Mouse (Mus musculus) CD8-positive naive resting alpha-beta T cell, adult 2 months (primary cell): ENCODE measurements around the gene C1s2.
"Not testable (repeated sequence)": the region's sequence is repeated elsewhere in the genome, so short reads cannot be mapped to it uniquely, and the experiment has no call there.

Experiments used
- DNase-seq, 2 experiments: peaks; one replicate each; pipeline ENCODE4 v3.0.0; 2022; ENCODE audit warnings: low read depth in 2 of 2, low spot score in 2 of 2

C1s2 gene

DNA sequence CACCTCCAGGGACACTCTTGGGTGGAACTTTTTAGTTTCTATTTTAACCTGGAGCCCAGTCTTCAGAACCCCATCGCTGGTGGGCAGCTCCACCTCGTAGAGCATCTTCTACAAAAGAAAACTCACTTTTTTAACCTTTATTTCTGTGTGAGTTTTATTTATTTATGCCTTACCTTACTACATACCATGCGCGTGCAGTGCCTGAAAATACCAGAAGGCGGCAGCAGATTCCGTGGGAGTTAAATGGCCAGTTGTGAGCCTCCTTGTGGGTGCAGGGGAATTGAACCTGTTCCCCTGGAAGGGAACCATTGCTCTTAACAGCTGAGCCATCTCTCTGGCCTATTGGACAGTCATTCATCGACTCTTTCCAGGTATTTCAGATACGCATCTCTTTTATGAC lies 5.1 kb upstream of the C1s2 start:
- DNase-seq: peak; percentile 70 to 80

DNA sequence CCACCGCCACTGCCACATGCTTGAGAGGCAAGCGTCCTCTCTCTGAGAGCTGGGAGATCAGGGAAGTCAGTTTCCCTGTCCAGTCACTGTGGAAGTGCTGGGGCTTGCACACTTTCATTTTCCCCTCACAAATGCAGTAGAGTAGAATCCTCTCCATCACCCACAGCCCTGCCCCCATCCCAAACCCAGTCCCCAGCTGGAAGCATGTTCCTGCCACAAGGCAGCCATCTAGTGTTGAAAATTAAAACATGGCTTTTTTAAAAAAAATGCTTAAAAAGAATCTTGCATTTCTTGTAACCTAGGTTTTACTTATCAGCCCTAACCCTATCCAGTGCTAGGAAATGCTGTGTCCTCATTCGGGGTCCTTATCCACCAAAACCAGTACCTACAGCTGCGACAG lies 4.2 kb upstream of the C1s2 start:
- no peak for DNase-seq

DNA sequence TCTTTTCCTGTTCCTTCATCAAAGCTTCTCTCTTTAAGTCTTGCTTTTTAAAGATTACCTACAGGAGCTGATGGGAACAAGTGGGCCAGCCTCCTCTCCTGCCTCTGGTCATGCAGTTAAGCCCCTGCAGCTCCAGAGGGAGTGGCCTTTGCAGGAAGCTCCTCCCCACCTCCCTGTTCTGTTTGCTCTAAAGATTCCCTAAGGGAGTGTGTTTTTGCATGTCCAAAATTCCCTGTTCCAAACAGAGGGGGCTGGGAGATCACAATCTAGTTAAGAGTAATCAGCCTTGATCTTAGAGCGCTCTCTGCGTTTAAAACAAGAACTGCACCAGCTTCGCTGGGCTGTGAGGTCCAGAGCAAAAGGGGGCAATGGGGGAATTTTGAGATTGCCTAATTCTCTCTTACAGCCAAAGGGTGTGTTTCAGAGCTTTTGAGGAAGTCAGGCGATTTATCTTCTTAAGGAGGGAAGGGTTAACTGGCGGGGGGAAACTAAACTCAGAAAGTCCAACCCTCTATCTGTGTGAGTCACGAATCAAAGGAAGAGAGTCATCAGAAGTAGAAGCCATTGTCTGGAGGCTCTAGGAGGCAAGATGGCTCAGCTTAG lies 1.1 kb upstream of the C1s2 start:
- DNase-seq: not testable (repeated sequence)

DNA sequence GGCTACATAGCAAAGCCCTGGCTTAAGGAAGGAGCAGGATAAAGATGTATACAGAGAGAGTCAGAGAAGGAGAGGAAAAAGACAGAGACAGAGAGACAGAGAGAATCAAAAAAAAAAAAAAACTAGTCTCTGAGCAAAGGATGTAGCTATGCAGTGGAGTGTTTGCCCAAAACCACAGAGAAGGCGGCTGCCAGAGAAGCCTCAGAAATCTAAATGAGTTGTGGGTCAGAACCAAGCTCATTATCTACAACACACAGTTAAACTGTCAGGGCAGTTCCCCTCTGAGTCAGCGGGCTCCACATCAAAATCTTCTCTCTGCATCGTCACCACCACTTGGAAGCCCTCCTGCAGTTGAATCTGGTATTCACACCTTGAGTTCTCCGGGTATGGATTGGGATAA lies 5.1 kb downstream of the C1s2 start:
- DNase-seq: no peak

DNA sequence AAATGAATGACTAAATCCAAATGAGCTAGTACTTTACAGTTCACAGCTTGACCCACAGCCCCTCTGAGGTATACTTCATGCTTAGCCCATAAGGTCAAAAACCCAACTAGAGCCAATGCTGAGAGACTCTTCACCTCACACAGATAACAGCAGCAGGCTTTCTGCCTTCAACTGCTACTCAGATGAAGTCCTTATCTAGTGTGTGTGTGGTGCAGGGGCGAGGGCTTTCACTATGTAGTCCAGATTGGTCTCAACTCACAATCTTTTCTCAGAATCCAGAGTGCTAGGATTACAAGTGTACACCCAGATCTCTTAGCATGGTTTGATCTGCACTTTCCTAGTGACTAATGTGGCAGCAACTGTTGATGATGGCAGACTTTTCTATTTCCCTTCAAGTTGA lies 9.7 kb downstream of the C1s2 start:
- DNase-seq: not testable (repeated sequence)

DNA sequence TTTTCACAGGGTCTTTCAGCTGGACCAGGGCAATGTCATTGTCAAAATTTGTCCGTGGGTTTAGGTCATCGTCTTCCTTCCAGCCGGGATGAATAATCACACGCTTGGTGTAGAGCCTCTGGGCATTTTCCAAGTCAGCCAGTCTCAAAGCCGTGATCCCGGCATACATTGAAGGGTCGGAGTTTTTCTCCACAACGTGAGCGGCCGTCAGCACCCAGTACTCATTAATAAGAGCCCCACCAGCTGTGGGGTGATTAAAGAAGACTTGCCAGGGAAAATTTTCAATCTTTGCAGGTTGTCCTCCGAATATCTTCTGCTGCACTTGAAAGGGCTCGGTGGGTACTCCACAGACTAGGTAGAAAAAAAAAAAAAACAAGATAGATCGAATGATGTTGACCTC lies 10.3 kb downstream of the C1s2 start:
- no peak for DNase-seq

DNA sequence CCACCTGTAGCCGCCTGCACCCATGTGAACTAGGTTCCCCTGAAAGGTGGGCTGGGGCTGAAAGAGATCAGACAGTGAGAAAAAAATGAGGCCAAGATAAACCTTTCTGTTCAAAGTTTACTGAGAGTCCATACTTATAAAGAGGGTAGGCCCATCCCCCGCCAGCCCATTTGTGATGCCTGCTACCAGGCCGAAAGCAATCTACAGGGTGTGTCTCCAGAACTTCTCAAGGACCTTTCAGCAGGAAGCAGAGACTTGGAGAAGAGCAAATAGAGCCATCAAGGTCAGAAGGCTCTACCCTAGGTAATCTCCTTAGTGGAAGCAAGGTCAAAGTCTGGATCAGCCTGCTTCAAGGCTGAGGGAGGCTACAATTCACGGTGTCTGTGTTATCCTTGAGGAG lies 33.9 kb downstream of the C1s2 start:
- no peak for DNase-seq

DNA sequence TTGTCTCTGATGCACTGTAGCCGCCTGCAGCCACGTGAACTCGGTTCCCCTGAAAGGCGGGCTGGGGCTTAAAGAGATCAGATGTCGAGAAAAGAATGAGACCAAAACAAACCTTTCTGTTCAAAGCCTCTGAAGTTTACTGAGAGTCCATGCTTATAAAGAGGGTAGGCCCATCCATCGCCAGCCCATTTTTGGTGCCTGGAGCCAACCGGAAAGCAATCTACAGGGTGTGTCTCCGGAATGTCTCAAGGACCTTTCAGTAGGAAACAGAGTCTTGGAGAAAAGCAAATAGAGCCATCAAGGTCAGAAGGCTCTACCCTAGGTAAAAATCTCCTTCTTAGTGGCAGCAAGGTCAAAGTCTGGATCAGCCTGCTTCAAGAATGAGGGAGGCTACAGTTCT lies 42.8 kb downstream of the C1s2 start:
- no peak for DNase-seq

DNA sequence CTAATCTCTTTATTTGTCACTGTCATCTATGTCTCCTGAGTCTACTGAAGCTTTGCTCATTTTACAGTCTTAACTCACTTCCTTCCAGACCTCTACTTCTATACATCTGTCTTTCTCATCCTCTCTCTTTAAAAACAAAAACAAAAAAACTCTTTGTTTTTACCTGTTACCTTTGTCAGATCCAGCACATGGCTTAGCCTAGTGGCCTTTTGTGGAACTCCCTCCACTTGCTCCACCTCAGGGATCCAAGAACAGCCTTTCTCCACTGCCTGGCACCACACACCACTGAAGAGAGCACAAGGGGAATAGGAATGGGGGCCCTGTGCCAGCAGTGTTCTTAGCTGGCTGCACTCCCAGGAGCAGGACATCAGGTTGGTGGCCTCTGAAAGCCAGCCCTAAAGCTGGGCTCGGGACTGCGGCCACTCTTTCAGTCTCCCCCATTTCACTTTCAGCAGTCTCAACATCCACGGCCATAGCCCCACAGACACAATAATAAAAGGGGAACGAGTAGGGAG lies 43.6 kb downstream of the C1s2 start:
- DNase-seq: no peak

DNA sequence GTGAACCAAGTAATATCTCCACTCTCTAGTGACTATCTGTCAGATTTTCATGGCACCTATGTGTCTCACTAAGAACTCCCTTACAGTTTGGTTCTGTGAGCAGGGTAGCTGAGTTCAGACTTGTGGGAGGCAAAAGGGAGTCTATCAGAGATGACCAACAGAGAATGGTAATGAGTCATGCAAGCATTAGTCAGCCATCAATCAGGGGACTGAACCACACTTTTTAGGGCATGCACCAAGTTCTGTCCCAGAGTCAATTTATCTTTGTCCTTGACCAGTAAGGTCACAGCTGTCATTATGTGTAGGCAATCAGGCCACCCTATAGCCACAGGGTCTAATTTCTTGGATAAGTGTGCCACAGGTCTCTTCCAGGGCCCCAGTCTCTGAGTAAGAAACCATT lies 47.1 kb downstream of the C1s2 start:
- DNase-seq: no peak

DNA sequence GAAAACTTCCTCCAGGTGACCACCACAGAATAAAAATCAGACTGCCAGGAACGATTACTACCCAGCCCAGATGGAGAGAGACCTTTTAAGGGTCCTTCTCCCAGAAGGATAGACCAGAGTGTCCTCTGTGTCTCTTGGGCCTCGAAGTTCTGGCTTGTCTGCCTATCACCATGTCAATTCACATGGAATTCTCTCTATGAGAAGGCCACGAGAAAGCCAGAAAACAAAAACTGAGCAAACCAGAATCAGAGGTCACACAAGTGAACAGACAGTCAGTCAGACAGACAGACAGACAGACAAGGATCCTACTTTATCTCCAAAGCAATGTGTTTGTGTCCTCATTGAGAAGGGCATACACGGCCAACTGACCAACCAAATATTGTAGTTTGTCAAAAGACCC lies 49.6 kb downstream of the C1s2 start:
- DNase-seq: no peak

DNA sequence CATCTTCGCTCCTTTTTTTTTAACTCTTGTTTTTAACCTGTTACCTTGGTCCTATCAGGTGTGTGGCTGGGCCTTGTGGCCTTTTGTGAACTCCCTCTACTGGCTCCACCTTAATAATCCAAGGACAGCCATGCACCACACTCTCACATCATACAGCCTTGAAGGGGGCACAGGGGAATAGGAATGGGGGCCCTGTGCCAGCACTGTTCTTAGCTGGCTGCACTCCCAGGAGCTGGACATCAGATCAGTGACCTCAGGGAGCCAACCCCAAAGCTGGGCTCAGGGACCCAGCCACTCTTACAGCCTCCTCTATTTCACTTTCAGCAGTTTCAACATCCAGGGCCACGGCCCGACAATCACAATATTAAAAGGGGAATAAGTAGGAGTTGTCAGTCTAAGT lies 50.1 kb downstream of the C1s2 start:
- DNase-seq: no peak

DNA sequence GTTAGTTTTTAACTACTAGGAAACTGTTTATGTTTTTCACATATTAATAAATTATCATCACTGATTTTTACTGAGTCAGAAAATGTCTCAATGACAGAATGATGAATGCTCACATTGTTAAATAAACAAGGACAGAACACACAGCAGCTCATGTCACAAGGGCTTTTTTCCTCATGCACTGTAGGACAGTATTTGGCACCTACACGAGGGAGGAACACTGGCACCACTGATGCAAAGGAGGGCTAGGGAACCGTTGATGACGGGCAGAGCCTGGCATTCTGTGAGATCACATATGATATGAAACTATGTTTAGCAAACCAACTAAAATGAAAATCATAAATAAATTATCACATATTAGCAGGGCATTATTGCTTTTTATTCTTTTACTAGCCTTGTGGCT lies 51.0 kb downstream of the C1s2 start:
- DNase-seq: no peak

DNA sequence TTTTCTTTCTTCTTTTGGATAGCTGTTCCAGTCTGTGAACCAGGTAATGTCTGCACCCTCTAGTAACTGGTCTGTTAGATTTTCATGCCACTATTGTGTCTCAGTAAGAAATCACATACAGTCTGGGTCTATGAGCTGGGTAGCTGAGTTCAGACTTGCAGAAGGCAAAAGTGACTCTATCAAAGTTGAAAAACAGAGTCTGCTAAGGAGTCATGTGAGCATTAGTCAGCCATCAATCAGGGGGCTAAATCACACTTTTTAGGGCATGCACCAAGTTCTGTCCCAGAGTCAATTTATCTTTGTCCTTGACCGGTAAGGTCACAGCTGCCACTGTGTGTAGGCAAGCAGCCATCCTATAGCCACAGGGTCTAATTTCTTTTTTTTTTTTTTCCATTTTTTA lies 53.7 kb downstream of the C1s2 start:
- no peak for DNase-seq

DNA sequence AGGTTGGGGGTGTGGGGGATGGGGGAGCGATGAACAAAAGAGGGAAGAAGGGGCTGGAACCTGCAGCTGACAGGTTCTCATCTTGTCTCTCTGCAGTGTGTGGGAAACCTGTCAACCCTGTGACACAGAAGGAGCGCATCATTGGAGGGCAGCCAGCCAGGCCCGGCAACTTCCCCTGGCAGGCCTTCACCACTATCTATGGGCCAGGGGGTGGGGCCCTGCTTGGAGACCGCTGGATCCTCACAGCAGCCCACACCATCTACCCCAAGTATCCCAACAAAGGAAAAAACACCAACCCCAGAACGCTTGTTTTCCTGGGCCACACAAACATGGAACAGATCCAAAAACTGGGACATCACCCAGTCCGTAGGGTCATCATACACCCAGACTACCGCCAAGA lies 55.7 kb downstream of the C1s2 start:
- not testable (repeated sequence) for DNase-seq

DNA sequence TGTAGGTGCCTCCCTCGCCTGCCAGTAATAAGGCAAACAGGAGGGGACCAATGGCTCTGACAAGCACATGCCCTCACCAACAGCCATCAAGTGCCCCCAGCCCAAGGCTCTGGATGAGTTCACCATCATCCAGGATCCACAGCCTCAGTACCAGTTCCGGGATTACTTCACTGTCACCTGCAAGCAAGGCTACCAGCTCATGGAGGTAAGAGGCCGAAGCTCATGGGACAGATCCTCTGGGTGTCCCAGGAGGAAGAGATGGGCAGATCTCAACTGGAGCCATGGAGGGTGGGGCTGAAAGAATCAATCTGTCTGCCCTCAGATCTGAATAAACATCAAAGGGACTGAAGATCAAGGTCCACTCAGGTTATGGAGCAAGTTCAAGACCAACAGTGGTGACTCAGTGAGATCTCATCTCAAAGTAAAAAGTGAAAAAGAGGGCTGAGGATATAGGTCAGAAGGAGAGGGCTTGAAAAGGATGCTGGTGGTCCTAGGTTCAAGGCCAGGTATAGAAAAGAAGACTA lies 60.7 kb downstream of the C1s2 start:
- DNase-seq: not testable (repeated sequence)
